Mouse (Mus musculus) ES-Bruce4 (cell line): ENCODE results near the gene C1qtnf9.

Experiments
- CTCF ChIP-seq: IDR thresholded peaks from one replicate; pipeline ENCODE4 v1.8.1; 2011; ENCODE audit warnings: low read depth, low read length
- POLR2A ChIP-seq: IDR thresholded peaks from one replicate; pipeline ENCODE4 v1.8.1; 2011; ENCODE audit warnings: low read length; ENCODE audit not compliant: insufficient read depth

DNA sequence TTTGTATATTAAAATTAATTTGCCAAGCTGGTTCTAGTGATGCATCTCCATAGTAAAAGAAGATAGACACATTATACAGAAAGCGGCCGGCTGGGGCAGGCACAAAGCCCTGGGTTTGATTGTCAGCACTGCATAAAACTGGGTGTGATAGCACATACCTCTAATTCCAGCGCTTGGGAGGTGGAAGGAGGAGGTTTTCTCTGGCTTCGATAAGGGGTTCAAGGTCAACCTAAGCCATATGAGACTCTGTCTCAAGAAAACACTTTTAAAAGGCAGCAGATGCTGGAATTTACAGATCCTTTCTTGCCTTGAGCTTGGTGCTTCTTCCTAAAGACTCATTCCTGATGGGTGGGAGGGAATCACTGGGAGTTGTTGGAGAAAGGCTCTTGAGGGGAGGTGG, 3.4 kb upstream of the C1qtnf9 start:
- no peak for TF ChIP-seq CTCF
- TF ChIP-seq POLR2A = no peak
